Mouse (Mus musculus) testis, adult 2 months (tissue): ENCODE results near the gene Gpr174.

Experiments
- CTCF ChIP-seq: fragments of 200-500 bp; IDR thresholded peaks from 2 replicates; pipeline ENCODE4 v1.5.1; 2012; ENCODE audit warnings: low read depth, mild to moderate bottlenecking, inconsistent platforms, low read length, moderate library complexity; ENCODE audit not compliant: control insufficient read depth, insufficient read depth, insufficient replicate concordance
- POLR2A ChIP-seq: fragments of 200-500 bp; IDR thresholded peaks from 2 replicates; pipeline ENCODE4 v1.6.1; 2012; ENCODE audit warnings: low read depth, mild to moderate bottlenecking, inconsistent platforms, low read length, moderate library complexity; ENCODE audit not compliant: control insufficient read depth

DNA sequence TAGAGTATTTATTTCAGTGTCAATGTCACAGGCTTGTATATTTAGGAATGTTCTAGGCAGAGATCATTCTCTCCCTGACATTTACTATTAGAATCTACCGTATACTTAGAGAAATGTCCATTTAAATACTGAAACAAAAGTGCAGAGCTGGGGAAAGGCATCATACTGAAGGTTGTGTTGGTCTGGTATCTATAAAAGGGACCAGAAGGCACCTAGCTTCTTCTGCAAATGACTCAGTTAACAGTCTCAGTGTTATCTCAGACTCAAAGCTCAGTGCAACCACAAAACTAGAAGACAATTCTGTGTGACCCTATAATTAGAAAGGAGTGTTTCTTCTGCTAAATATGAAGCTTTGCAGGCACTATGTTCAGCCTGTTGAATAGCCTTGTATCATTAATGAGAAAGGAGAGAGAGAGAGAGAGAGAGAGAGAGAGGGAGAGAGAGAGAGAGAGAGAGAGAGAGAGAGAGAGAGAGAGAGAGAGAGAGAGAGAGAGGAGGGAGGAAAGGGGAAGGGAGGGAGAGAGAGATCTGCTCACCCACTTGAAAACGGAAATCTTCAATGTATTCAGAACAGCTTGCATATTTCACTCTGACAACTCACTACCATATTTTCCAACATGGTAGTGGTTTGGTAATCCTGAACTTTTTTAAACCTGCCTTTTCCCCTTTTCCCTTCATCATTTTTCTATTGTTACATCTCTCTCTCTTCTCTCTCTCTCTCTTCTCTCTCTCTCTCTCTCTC, at the start of gene Gpr174:
- TF ChIP-seq CTCF (no peak), POLR2A (no peak)
